Mouse (Mus musculus) kidney, adult 2 months (tissue): Measurements from ENCODE around the gene Pacrg. TPM values are rescaled to one million over a fixed set of nuclear protein-coding genes. Genes with fewer than 3 reads are reported as not detected.

ENCODE experiments used
- DNase-seq: peaks from one replicate; pipeline ENCODE4 v3.0.0; 2021
- H3K27ac ChIP-seq: fragments of 200-500 bp; 2 replicates; pipeline ENCODE4 v1.5.1; 2012; ENCODE audit warnings: low read depth, low read length, control low read depth, inconsistent platforms; ENCODE audit not compliant: insufficient read depth
- H3K27me3 ChIP-seq: fragments of 200-500 bp; replicated peaks from 2 replicates; pipeline ENCODE4 v1.6.1; 2012; ENCODE audit warnings: mild to moderate bottlenecking, moderate library complexity, low read length, inconsistent platforms; ENCODE audit not compliant: control insufficient read depth, insufficient read depth
- H3K36me3 ChIP-seq: fragments of 200-500 bp; 2 replicates; pipeline ENCODE4 v1.6.1; 2012; ENCODE audit warnings: mild to moderate bottlenecking, moderate library complexity, low read length, inconsistent platforms; ENCODE audit not compliant: control insufficient read depth, insufficient read depth
- H3K4me1 ChIP-seq: fragments of 200-500 bp; 2 replicates; pipeline ENCODE4 v1.6.1; 2011; ENCODE audit warnings: low read length; ENCODE audit not compliant: control insufficient read depth, insufficient read depth
- H3K4me3 ChIP-seq: fragments of 200-500 bp; 2 replicates; pipeline ENCODE4 v1.5.1; 2011; ENCODE audit warnings: mild to moderate bottlenecking, low read depth, low read length, control low read depth; ENCODE audit not compliant: insufficient read depth
- CTCF ChIP-seq: fragments of 200-500 bp; conservative IDR thresholded peaks from 2 replicates; pipeline ENCODE4 v1.5.1; 2011; ENCODE audit warnings: low read depth, mild to moderate bottlenecking, control low read depth, low read length, moderate library complexity, mixed read lengths; ENCODE audit not compliant: insufficient read depth, insufficient read length
- POLR2A ChIP-seq: fragments of 200-500 bp; IDR thresholded peaks from one replicate; pipeline ENCODE4 v1.6.1; 2011; ENCODE audit warnings: low read depth, low read length, control low read depth
- WGBS: fragments of 180-500 bp; shearing (Covaris S2); methylation state at CpG from one replicate; pipeline ENCODE4 v1.1.7; 2018; 5-methylcytosine and 5-hydroxymethylcytosine counted together
- polyA plus RNA-seq: library from polyadenylated mRNA; depleted of rRNA; stranded (reverse); fragments of >200 nt; gene quantifications from 2 replicates; pipeline ENCODE4 v1.2.3, GENCODE M21; 2012

The Pacrg gene
- polyA plus RNA-seq, 1 experiment = 2.7 TPM

GRCm38 (mm10) chr17:10373727-10374126 is 466.4 kb downstream of the Pacrg start:
- WGBS = 90% methylated on average over 3 of the region's 3 CpGs
- Histone ChIP-seq H3K36me3 (no peaks in the 10 kb centered on the region), H3K4me1 (no peaks in the 10 kb centered on the region), H3K27me3 (no peaks in the 10 kb centered on the region), H3K4me3 (no peak overlapping the region), H3K27ac (no peak overlapping the region)
- TF ChIP-seq POLR2A (no peak), CTCF (no peak)
- no peak for DNase-seq

- DNase-seq = peak; percentile 41
- 59% methylated on average over 18 of the region's 18 CpGs for WGBS
- Histone ChIP-seq H3K4me3 (no peak overlapping the region), H3K27me3 (no peaks in the 10 kb centered on the region), H3K36me3 (no peaks in the 10 kb centered on the region), H3K27ac (no peak overlapping the region), H3K4me1 (no peaks in the 10 kb centered on the region)
- TF ChIP-seq POLR2A (no peak), CTCF (no peak)
Observed at GRCm38 (mm10) chr17:10372001-10372785, 467.9 kb downstream of the Pacrg start.

- Histone ChIP-seq H3K4me1 (no peaks in the 10 kb centered on the region), H3K4me3 (no peak overlapping the region), H3K27ac (peak overlapping the region; percentile 5; the same call in 1 of the 2 replicates), H3K36me3 (no peaks in the 10 kb centered on the region), H3K27me3 (no peaks in the 10 kb centered on the region)
- no peak for DNase-seq
- WGBS = 54% methylated on average over 8 of the region's 8 CpGs
- no peak for TF ChIP-seq POLR2A
- TF ChIP-seq CTCF = no peak
Observed at GRCm38 (mm10) chr17:10371472-10371871, 468.6 kb downstream of the Pacrg start.

- Histone ChIP-seq H3K27ac (no peak overlapping the region), H3K4me1 (no peaks in the 10 kb centered on the region), H3K36me3 (no peaks in the 10 kb centered on the region), H3K27me3 (no peaks in the 10 kb centered on the region), H3K4me3 (no peak overlapping the region)
- DNase-seq = peak; percentile 12
- WGBS = 62% methylated on average over 8 of the region's 8 CpGs
- TF ChIP-seq POLR2A (no peak), CTCF (no peak)
Observed at GRCm38 (mm10) chr17:10370660-10371130, 469.4 kb downstream of the Pacrg start.

- Histone ChIP-seq H3K4me1 (no peaks in the 10 kb centered on the region), H3K4me3 (no peak overlapping the region), H3K27ac (no peak overlapping the region), H3K36me3 (no peaks in the 10 kb centered on the region), H3K27me3 (no peaks in the 10 kb centered on the region)
- no peak for TF ChIP-seq POLR2A
- TF ChIP-seq CTCF = no peak
- no peak for DNase-seq
- 85% methylated on average over 13 of the region's 13 CpGs for WGBS
Observed at GRCm38 (mm10) chr17:10369961-10370659, 470.0 kb downstream of the Pacrg start.

- Histone ChIP-seq H3K27ac (peak overlapping the region; percentile 67; the same call in 1 of the 2 replicates), H3K4me3 (no peak overlapping the region), H3K36me3 (no peaks in the 10 kb centered on the region), H3K27me3 (no peaks in the 10 kb centered on the region), H3K4me1 (no peaks in the 10 kb centered on the region)
- peak; percentile 38 for DNase-seq
- TF ChIP-seq POLR2A (no peak), CTCF (no peak)
- 66% methylated on average over 5 of the region's 5 CpGs for WGBS
Observed at GRCm38 (mm10) chr17:10367044-10367443, 473.1 kb downstream of the Pacrg start.

- no peaks in the 10 kb centered on the region for H3K27me3 ChIP-seq
- TF ChIP-seq CTCF (no peak), POLR2A (no peak)
- peak overlapping the region; percentile 11; the same call in 1 of the 2 replicates for H3K27ac ChIP-seq
- no peaks in the 10 kb centered on the region for H3K4me1 ChIP-seq
- no peak overlapping the region for H3K4me3 ChIP-seq
- no peak for DNase-seq
- 79% methylated on average over 4 of the region's 4 CpGs for WGBS
- no peaks in the 10 kb centered on the region for H3K36me3 ChIP-seq
Observed at GRCm38 (mm10) chr17:10366577-10366976, 473.5 kb downstream of the Pacrg start.
